Mouse (Mus musculus): ENCODE measurements around the gene Ccdc13. TPM values are rescaled to one million over a fixed set of nuclear protein-coding genes. Genes with fewer than 3 reads are reported as not detected.

Ccdc13 gene
- polyA plus RNA-seq, 1 experiment, result 0.30 TPM

DNA sequence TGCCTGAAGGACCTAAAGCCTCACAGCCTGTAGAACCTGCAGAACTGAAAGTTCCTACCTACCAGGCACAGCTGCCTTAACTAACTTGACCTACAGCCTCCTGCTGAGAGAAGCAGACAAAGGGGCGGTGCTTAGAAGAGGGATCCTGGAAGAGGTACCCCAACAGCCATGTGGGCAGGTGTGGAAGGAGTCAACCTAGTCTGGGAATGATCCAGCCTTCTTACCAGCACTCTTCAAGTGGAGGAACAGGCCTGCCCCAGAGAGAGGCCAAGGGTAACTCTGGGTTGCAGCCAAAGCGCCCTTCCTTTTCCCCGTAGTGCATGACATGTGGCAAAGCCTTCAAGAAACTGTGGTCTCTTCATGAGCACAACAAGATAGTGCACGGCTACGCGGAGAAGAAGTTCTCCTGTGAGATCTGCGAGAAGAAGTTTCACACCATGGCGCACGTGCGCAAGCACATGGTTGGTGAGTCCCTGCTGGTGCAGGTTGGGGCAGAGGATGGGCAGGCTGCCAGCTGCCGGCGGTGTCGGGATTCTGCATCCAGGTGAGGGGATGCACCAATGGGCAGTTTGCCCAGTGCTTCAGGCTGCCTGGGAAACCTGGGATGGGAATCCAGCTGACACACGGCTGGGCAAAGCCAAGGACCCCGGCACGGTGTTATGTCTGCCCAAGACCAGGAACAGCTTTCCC is 74.0 kb downstream of the Ccdc13 start:
- H3K4me1 ChIP-seq (ENCODE audit: control insufficient read depth, insufficient read depth, low read length), result no peaks in the 10 kb centered on the region
- WGBS, result 84% methylated on average over 16 of the region's 16 CpGs
- DNase-seq, result no peak
- H3K27me3 ChIP-seq (replicated peaks; ENCODE audit: control insufficient read depth, insufficient read depth, low read length), result no peaks in the 10 kb centered on the region
- H3K27ac ChIP-seq (ENCODE audit: insufficient read depth, low read depth, low read length), result no peak overlapping the region
- H3K4me3 ChIP-seq (ENCODE audit: insufficient read depth, low read depth, low read length), result no peak overlapping the region
- no peaks in the 10 kb centered on the region for H3K36me3 ChIP-seq (ENCODE audit: control insufficient read depth, insufficient read depth, low read length)
- no peak for TF ChIP-seq POLR2A (IDR thresholded peaks at IDR 0.05; ENCODE audit: low read depth, low read length)
- no peak for TF ChIP-seq CTCF (conservative IDR thresholded peaks at IDR 0.05; ENCODE audit: insufficient read depth, insufficient read length, low read depth, low read length)

DNA sequence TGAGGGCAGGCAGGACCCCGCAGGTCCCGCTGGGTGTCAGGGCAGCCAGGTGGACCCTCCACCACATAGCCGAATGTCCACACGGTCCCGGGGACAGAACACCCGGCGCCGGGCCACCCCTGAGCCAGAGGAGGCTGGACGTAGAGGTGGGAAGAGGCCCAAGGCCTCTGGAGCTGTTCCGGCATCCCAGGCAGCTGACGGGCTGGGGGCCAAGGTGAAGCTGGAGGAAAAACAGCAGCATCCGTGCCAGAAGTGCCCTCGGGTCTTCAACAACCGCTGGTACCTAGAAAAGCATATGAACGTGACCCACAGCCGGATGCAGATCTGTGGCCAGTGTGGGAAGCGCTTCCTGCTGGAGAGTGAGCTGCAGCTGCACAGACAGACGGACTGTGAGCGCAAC is 75.5 kb downstream of the Ccdc13 start:
- TF ChIP-seq CTCF (conservative IDR thresholded peaks at IDR 0.05; ENCODE audit: insufficient read depth, insufficient read length, low read depth, low read length), result no peak
- TF ChIP-seq POLR2A (IDR thresholded peaks at IDR 0.05; ENCODE audit: low read depth, low read length), result no peak
- no peak overlapping the region for H3K27ac ChIP-seq (ENCODE audit: insufficient read depth, low read depth, low read length)
- H3K36me3 ChIP-seq (ENCODE audit: control insufficient read depth, insufficient read depth, low read length), result no peaks in the 10 kb centered on the region
- peaks cover 2% of the 10 kb centered on the region; the same call in 1 of the 2 replicates for H3K4me1 ChIP-seq (ENCODE audit: control insufficient read depth, insufficient read depth, low read length)
- H3K27me3 ChIP-seq (replicated peaks; ENCODE audit: control insufficient read depth, insufficient read depth, low read length), result no peaks in the 10 kb centered on the region
- no peak overlapping the region for H3K4me3 ChIP-seq (ENCODE audit: insufficient read depth, low read depth, low read length)
- peak; percentile 16 for DNase-seq
- WGBS, result 87% methylated on average over 19 of the region's 19 CpGs

DNA sequence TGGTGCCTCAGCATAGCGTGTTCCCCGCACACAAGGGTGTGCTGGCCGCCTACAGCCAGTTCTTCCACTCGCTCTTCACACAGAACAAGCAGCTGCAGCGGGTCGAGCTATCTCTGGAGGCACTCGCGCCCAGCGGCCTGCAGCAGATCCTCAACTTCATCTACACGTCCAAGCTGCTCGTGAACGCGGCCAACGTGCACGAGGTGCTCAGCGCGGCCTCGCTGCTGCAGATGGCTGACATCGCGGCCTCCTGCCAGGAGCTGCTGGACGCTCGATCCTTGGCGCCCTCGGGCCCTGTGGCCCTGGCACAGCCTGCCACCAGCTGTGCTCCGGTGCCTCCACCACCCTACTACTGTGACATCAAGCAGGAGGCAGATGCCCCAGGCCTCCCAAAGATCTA is 76.5 kb downstream of the Ccdc13 start:
- WGBS, result 88% methylated on average over 25 of the region's 25 CpGs
- no peak overlapping the region for H3K27ac ChIP-seq (ENCODE audit: insufficient read depth, low read depth, low read length)
- H3K4me3 ChIP-seq (ENCODE audit: insufficient read depth, low read depth, low read length), result no peak overlapping the region
- H3K27me3 ChIP-seq (replicated peaks; ENCODE audit: control insufficient read depth, insufficient read depth, low read length), result no peaks in the 10 kb centered on the region
- H3K36me3 ChIP-seq (ENCODE audit: control insufficient read depth, insufficient read depth, low read length), result no peaks in the 10 kb centered on the region
- no peak for TF ChIP-seq POLR2A (IDR thresholded peaks at IDR 0.05; ENCODE audit: low read depth, low read length)
- TF ChIP-seq CTCF (conservative IDR thresholded peaks at IDR 0.05; ENCODE audit: insufficient read depth, insufficient read length, low read depth, low read length), result no peak
- H3K4me1 ChIP-seq (ENCODE audit: control insufficient read depth, insufficient read depth, low read length), result peaks cover 7% of the 10 kb centered on the region
- no peak for DNase-seq

DNA sequence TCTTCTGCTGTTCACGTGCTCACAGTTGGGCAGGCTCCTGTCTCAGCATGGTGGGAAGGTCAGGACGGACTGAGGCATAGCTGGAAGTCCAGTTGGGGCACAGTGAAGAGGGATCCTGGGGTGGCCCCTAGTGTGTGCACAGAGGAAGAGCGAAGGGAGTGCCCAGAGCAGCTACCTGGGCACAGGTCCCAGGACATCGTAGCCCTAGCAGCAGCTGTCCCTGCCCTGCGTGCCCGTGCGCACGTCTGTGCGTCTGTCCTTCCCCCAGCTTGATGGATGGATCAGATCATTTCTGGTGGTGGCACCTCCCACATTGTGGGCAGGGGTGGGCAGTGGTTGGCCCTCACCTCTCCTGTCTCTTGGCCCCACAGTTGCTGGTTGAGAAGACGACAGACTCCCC is 77.0 kb downstream of the Ccdc13 start:
- no peak overlapping the region for H3K27ac ChIP-seq (ENCODE audit: insufficient read depth, low read depth, low read length)
- no peak overlapping the region for H3K4me3 ChIP-seq (ENCODE audit: insufficient read depth, low read depth, low read length)
- no peaks in the 10 kb centered on the region for H3K36me3 ChIP-seq (ENCODE audit: control insufficient read depth, insufficient read depth, low read length)
- DNase-seq, result no peak
- no peak for TF ChIP-seq CTCF (conservative IDR thresholded peaks at IDR 0.05; ENCODE audit: insufficient read depth, insufficient read length, low read depth, low read length)
- TF ChIP-seq POLR2A (IDR thresholded peaks at IDR 0.05; ENCODE audit: low read depth, low read length), result no peak
- no peaks in the 10 kb centered on the region for H3K27me3 ChIP-seq (replicated peaks; ENCODE audit: control insufficient read depth, insufficient read depth, low read length)
- peaks cover 7% of the 10 kb centered on the region for H3K4me1 ChIP-seq (ENCODE audit: control insufficient read depth, insufficient read depth, low read length)
- WGBS, result 94% methylated on average over 10 of the region's 10 CpGs

DNA sequence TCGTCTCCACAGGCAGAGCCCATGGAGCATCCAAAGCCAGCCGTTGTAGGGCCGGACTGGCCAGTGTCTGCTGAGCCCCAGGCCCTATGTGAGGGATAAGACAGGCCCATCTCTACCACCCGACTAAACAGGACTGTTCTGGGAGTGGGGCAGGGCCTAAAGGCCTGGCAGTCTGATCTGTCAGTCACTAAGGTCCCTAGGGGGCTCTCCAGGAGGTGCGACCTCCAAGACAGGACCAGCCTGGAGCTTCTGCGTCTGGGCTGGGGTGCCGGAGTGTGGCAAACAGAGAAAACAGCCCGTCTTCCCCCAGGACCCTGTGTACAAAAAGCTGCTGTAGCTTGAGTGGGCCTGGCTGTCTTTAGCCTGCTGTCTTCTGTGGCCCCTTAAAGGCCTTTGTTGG is 77.5 kb downstream of the Ccdc13 start:
- TF ChIP-seq CTCF (conservative IDR thresholded peaks at IDR 0.05; ENCODE audit: insufficient read depth, insufficient read length, low read depth, low read length), result no peak
- no peak for TF ChIP-seq POLR2A (IDR thresholded peaks at IDR 0.05; ENCODE audit: low read depth, low read length)
- Histone ChIP-seq H3K27ac (ENCODE audit: insufficient read depth, low read depth, low read length) (no peak overlapping the region), H3K36me3 (ENCODE audit: control insufficient read depth, insufficient read depth, low read length) (no peaks in the 10 kb centered on the region), H3K27me3 (replicated peaks; ENCODE audit: control insufficient read depth, insufficient read depth, low read length) (no peaks in the 10 kb centered on the region), H3K4me3 (ENCODE audit: insufficient read depth, low read depth, low read length) (no peak overlapping the region), H3K4me1 (ENCODE audit: control insufficient read depth, insufficient read depth, low read length) (peaks cover 7% of the 10 kb centered on the region)
- DNase-seq, result no peak
- WGBS, result 88% methylated on average over 8 of the region's 8 CpGs

DNA sequence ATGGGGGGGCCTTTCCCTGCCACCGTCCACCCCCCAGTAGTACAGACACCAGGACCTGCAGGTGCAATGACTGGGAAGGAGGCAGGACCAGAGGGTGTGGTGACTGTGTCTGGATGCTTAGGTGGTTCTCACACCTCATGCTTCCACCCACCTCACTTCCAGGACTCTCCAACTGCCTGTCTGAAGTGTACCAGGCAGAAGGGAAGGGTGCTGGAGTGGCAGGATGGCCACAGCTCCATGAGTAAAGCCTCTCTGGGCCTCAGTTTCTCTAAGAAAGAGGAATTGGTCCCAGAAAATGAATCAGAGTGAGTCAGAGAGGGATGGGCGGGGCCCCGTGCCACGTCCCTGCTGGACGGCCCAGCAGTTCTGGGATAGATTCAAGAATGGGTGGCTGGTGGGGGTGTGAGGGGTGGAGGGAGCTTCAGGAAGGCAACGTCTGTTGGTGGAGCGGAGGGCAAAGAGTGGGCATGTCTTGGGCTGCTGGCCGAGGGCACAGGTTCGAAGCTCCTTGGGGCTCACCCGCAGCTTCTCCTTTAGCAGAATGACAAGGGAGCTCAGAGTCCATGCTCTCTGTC is 78.1 kb downstream of the Ccdc13 start:
- TF ChIP-seq POLR2A (IDR thresholded peaks at IDR 0.05; ENCODE audit: low read depth, low read length) (no peak), CTCF (conservative IDR thresholded peaks at IDR 0.05; ENCODE audit: insufficient read depth, insufficient read length, low read depth, low read length) (no peak)
- no peaks in the 10 kb centered on the region for H3K27me3 ChIP-seq (replicated peaks; ENCODE audit: control insufficient read depth, insufficient read depth, low read length)
- no peaks in the 10 kb centered on the region for H3K36me3 ChIP-seq (ENCODE audit: control insufficient read depth, insufficient read depth, low read length)
- H3K4me1 ChIP-seq (ENCODE audit: control insufficient read depth, insufficient read depth, low read length), result peaks cover 7% of the 10 kb centered on the region
- no peak overlapping the region for H3K27ac ChIP-seq (ENCODE audit: insufficient read depth, low read depth, low read length)
- no peak for DNase-seq
- WGBS, result 73% methylated on average over 10 of the region's 10 CpGs
- no peak overlapping the region for H3K4me3 ChIP-seq (ENCODE audit: insufficient read depth, low read depth, low read length)

DNA sequence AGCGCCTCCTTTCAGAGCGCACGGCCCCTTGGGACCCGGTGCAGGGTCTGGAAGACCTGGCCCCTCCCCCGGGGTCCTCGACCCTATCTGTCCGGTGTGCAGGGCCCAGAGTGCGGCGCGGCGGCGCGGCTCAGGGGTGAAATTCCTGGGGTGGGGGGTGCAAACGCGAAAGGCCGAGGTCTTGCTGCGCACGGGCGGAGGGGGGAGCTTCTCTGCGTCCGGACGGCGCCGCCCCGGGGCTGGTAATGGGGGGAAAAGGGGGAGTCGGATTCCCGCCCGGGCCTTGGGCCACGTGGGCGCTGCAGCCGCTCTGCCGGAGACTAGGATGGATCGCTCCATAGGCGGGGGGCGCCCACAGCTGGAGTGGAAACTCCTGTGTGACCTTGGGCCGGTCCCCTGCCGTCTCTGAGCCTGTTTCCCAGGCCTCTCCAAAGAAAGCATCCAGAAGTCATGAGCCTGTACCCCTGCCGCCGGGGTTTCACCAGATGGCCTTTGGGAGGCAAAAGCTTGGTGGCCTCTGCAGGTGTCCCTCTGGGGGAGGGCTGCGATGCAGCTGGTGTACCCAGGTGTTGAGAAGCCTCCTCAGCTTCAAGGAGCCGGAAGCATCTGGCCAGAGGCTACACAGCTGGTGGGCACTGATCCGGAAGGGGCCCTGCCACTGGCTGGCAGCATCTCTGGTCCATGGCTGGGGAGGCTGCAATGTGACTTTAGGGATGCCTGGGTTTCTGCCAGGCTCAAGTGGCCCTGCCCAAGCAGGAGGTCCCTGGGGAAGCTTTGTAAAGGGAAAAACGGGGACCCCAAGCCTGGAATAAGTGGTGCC is 78.8 kb downstream of the Ccdc13 start:
- TF ChIP-seq CTCF (conservative IDR thresholded peaks at IDR 0.05; ENCODE audit: insufficient read depth, insufficient read length, low read depth, low read length) (no peak), POLR2A (IDR thresholded peaks at IDR 0.05; ENCODE audit: low read depth, low read length) (no peak)
- H3K27ac ChIP-seq (ENCODE audit: insufficient read depth, low read depth, low read length), result no peak overlapping the region
- WGBS, result 3% methylated on average over 43 of the region's 43 CpGs
- no peaks in the 10 kb centered on the region for H3K27me3 ChIP-seq (replicated peaks; ENCODE audit: control insufficient read depth, insufficient read depth, low read length)
- H3K4me1 ChIP-seq (ENCODE audit: control insufficient read depth, insufficient read depth, low read length), result peaks cover 7% of the 10 kb centered on the region
- peak overlapping the region; percentile 87 for H3K4me3 ChIP-seq (ENCODE audit: insufficient read depth, low read depth, low read length)
- DNase-seq, result peak; percentile 64
- H3K36me3 ChIP-seq (ENCODE audit: control insufficient read depth, insufficient read depth, low read length), result no peaks in the 10 kb centered on the region; the same call in 1 of the 2 replicates

Measured in kidney, adult 2 months (tissue).